Mouse (Mus musculus) stomach, postnatal 0 days (tissue): ENCODE results near the gene Lrp6.

Experiments
- CTCF ChIP-seq: IDR thresholded peaks from 2 replicates; pipeline ENCODE4 v1.5.1; 2016; ENCODE audit warnings: antibody characterized with exemption, low read depth, mild to moderate bottlenecking, moderate library complexity
- EP300 ChIP-seq: optimal IDR thresholded peaks from 2 replicates; pipeline ENCODE3; 2016; ENCODE audit warnings: antibody characterized with exemption

- TF ChIP-seq CTCF, result no peak
- no peak for TF ChIP-seq EP300
Measured at GRCm38 (mm10) chr6:134554230-134554629, 12.5 kb downstream of the Lrp6 start.
